Mouse (Mus musculus): Measurements from ENCODE around the gene Trpv4.
A peak's percentile ranks its signal among the peaks of the same experiment; 100 is the strongest.

The Trpv4 gene

GRCm38 (mm10) chr5:114618851-114619250 lies 39.4 kb downstream of the Trpv4 start:
- DNase-seq (ENCODE audit: low read depth), result peak; percentile 70

GRCm38 (mm10) chr5:114617809-114618208 lies 40.4 kb downstream of the Trpv4 start:
- no peak for DNase-seq (ENCODE audit: low read depth)

DNA sequence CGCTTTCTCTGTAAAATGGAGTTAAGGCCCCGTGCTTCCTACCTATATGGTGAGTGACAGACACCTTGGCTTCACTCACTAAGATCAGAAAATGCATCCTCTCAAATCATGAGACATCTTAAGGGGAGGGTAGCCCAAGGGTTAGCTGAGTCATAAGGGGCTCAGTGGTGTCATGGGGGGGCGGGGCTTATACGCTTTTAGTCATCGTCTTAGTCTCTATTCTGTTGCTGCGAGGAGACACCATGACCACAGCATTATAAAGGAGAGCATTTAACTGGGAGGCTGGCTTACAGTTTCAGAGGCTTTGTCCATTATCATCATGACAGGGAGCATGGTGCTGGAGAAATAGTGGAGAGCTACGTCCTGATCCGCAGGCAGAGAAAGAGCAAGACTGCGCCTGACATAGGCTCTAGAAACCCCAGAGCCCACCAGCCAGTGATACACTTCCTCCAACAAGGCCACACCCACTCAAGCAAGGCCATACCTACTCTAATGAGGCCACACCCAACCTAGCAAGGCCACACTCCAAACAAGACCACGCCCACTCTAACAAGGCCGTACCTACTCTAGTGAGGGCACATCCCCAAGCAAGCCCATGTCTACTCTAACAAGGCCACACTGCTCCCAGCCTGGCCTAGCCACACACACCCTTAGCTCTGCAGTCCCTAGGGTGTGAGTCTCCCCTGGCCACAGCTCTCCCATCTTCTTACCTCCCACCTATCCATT lies 41.7 kb downstream of the Trpv4 start:
- no peak for DNase-seq (ENCODE audit: low read depth)

DNA sequence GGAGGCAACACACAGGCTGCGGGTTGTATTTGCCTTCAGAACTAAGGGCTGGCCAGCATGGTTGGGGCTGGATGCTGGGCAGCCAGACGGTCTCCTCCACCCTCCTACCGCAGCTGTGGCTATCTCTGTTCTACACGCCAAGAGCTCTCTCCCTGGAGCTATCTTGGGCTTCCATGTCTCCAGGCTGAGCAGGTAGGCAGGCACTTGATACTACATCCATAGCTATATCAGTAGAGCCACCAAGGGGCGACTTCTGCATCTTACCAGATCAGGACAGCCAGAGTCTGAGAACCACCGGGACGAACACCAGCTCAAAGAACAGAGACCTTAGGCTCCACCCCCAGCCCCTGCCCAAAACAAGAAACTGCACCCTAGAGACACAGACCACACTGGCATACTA lies 43.4 kb downstream of the Trpv4 start:
- peak; percentile 25 for DNase-seq (ENCODE audit: low read depth)

- no peak for DNase-seq (ENCODE audit: low read depth)
Measured at GRCm38 (mm10) chr5:114611968-114612608, 46.1 kb downstream of the Trpv4 start.

- no peak for DNase-seq (ENCODE audit: low read depth)
Measured at GRCm38 (mm10) chr5:114611256-114611655, 47.0 kb downstream of the Trpv4 start.

DNA sequence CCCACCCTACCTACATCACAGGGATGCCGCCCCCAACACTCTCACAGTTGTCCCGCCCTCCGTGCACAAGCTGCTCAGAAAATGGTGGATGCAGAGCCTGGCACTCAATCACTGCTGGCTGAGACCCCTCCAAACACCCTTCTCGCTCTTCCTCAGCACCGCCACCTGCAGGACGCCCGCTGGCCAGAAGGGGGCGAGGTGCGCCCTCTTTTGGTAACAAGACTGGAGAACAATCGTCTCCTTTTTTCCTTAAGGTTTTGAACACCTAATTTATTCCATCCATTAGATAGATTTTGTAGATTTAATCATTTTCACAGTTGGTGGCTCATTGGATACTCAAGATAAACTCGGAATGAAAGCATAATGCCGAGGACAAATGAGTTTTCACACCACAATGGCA lies 49.7 kb downstream of the Trpv4 start:
- DNase-seq (ENCODE audit: low read depth), result no peak

- DNase-seq (ENCODE audit: low read depth), result no peak
Measured at GRCm38 (mm10) chr5:114607651-114608050, 50.6 kb downstream of the Trpv4 start.

GRCm38 (mm10) chr5:114605981-114606380 lies 52.2 kb downstream of the Trpv4 start:
- no peak for DNase-seq (ENCODE audit: low read depth)

DNA sequence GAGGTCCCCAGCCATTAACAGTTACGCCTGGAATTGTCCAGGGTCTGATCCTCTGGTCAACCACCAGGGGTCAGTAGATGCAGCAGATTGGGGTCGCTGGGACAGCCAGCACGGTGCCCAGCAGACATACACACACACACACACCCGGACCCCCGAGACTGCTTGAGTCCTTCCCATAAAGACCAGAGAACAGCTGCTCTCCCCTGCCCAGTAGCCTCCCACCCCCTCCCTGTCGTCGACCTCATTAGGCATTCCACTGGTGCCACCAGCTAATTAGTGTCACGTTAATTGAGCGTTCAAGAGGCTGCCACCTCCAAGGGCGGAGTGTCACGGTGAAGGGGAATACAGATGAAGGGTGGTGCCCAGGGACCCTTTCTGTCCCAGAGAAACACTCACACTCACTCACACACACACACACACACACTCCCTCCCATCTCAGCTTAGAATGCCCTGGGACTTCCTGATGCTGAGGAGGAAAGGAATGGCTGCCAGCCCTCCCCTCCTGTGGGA lies 53.4 kb downstream of the Trpv4 start:
- DNase-seq (ENCODE audit: low read depth), result no peak

DNA sequence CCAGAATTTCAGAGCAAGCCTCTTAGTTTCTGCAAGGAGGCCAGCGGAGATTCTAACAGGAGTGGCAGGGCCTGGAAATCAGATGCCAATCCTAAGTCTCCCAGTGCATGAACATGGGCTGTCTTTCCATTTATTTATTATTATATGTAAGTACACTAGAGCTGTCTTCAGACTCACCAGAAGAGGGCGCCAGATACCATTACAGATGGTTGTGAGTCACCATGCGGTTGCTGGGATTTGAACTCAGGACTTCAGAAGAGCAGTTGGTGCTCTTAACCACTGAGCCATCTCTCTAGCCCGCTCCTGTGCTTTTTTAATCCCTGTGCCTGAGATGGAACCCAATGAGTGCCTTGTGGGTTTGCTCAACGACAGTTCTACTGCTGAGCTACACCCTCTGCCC lies 54.2 kb downstream of the Trpv4 start:
- DNase-seq (ENCODE audit: low read depth), result no peak

- DNase-seq (ENCODE audit: low read depth), result no peak
Measured at GRCm38 (mm10) chr5:114602012-114602411, 56.2 kb downstream of the Trpv4 start.

DNA sequence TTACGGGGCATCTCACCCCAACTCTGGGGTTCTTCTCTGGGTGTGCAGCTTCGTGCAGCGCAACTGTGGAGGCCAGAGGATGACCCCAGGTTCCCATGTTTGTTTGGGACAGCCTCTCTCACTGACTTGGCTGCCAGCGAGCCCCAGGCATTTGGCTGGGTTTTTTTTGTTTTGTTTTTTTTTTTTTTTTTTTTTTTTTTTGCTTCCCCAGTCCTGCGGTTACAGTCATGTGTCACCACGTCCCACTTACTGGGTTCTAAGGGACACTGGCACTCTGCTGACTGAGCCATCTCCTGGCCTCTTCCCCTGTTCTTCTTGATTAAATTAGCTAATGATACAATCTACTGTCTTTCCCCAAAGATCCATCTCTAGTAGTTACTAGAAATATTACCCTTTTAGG lies 60.6 kb downstream of the Trpv4 start:
- no peak for DNase-seq (ENCODE audit: low read depth)

DNA sequence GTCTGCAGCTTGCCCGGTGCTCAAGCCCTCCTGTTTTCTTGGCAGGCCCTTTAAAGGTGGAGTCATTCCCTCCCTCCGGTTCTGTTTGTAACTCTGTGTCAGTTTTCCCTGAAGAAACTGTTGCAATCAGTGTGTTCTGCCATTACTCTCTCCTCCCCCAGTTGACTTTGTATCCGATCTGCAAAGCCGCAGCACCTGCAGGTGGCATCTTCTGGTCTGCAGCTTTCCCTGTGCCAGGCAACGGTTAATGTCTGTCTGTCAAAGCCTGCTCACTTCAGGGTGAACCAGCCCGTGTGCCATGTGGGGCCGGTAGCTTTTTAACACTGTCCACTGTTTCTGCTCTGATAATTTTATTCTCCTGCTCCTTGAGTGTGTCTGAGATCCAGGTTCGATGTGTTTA lies 61.0 kb downstream of the Trpv4 start:
- DNase-seq (ENCODE audit: low read depth), result no peak

DNA sequence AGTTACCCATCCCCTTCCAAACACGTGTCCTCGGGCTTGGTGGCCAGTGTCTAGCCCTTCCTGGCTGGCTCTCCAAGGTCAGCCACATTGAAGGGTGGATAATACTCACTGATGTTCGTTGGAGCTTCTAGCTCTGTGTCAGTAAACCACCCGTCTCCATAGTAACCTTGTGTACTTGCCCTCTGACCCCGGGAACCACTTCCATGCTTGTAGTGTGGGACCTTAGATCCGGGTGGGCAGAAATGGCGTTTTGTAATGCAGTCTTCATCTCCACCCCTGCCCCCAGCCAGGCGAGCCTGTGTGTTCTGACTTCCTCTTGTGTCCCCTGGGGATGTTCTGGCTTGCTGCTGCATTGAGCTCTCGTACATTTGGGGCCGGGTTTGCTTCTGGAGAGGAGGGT lies 61.6 kb downstream of the Trpv4 start:
- no peak for DNase-seq (ENCODE audit: low read depth)

GRCm38 (mm10) chr5:114594741-114595241 lies 63.4 kb downstream of the Trpv4 start:
- no peak for DNase-seq (ENCODE audit: low read depth)

DNA sequence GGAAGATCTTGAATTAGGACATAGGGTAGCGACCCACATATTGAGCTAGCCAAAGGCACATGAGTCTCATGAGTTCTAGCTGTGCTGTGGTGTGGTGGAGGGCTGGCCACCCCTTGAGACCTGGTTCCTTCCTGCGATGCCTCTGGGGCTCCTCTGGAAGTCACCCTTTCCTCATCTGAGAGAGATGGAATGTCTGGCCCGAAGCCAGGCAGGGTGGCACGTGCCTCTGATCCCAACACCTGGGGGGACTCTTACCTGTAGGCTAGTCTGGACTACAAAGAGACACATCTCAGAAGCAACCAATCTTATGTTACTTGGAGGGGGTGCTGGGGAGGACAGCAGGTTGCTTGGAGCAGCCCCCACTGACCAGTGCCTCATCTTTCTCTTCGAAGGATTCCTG lies 64.3 kb downstream of the Trpv4 start:
- DNase-seq (ENCODE audit: low read depth), result no peak

GRCm38 (mm10) chr5:114593161-114593821 lies 64.9 kb downstream of the Trpv4 start:
- no peak for DNase-seq (ENCODE audit: low read depth)

- DNase-seq (ENCODE audit: low read depth), result no peak
Measured at GRCm38 (mm10) chr5:114592463-114593160, 65.6 kb downstream of the Trpv4 start.

DNA sequence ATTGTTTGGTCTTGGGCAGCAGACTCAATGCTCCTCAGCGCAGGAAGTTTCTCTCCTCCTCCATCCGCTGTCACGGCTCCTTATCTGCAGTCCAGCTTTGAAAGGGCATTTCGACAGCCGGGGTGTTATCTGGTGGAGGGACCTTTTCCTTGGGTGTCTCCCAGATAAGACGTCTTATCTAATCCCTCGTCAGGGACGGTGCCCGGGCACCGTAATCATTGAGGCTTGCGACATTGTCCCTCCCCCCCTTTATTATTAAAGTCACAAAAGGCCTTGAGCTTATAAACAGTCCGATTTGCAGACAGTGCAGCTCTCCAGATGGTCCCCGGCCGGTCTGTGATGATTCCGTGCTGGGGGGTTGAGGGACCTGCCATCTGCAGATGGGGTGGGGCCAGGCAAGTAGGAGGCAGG lies 67.1 kb downstream of the Trpv4 start:
- peak; percentile 35 for DNase-seq (ENCODE audit: low read depth)

GRCm38 (mm10) chr5:114590043-114590913 lies 67.9 kb downstream of the Trpv4 start:
- no peak for DNase-seq (ENCODE audit: low read depth)
